Mouse (Mus musculus) ES-E14 (cell line): ENCODE data around the gene Npas3. TPM values are rescaled to one million over a fixed set of nuclear protein-coding genes. Genes with fewer than 3 reads are reported as not detected.

Experiments
- DNase-seq: peaks from one replicate; pipeline ENCODE4 v3.0.0-alpha.2; 2013; ENCODE audit warnings: low read depth, low spot score
- H3K27ac ChIP-seq: 2 replicates; pipeline ENCODE4 v1.5.1; 2012; ENCODE audit warnings: low read depth, mild to moderate bottlenecking, low read length, moderate library complexity, mixed read lengths; ENCODE audit not compliant: poor library complexity, insufficient read depth, severe bottlenecking
- H3K36me3 ChIP-seq: 2 replicates; pipeline ENCODE4 v1.6.1; 2012; ENCODE audit warnings: mild to moderate bottlenecking, low read length, moderate library complexity, mixed read lengths; ENCODE audit not compliant: control insufficient read depth, poor library complexity, insufficient read depth, severe bottlenecking
- H3K4me1 ChIP-seq, 2 experiments: fragments of 150-350 bp in 1 of 2; sonication (generic) in 1 of 2; 2 replicates each; pipeline ENCODE4 v1.6.1; 2012; ENCODE audit warnings: low read length in 2 of 2, mild to moderate bottlenecking in 1 of 2, mixed read lengths in 1 of 2; ENCODE audit not compliant: control insufficient read depth in 2 of 2, insufficient read depth in 2 of 2, poor library complexity in 1 of 2
- H3K4me3 ChIP-seq, 2 experiments: fragments of 150-350 bp in 1 of 2; sonication (generic) in 1 of 2; 2 replicates each; pipeline ENCODE4 v1.5.1; 2012; ENCODE audit warnings: low read length in 2 of 2, low read depth in 1 of 2, mild to moderate bottlenecking in 1 of 2, mixed read lengths in 1 of 2; ENCODE audit not compliant: insufficient read depth in 1 of 2, poor library complexity in 1 of 2, severe bottlenecking in 1 of 2
- H3K9ac ChIP-seq: 2 replicates; pipeline ENCODE4 v1.6.1; 2012; ENCODE audit warnings: low read depth, mild to moderate bottlenecking, low read length, mixed read lengths; ENCODE audit not compliant: poor library complexity, insufficient read depth, severe bottlenecking
- H3K9me3 ChIP-seq: fragments of 150-350 bp; sonication (generic); 2 replicates; pipeline ENCODE4 v1.6.1; 2012; ENCODE audit warnings: low read depth, mild to moderate bottlenecking, low read length; ENCODE audit not compliant: control insufficient read depth, insufficient read depth
- CHD2 ChIP-seq: IDR thresholded peaks from 2 replicates; pipeline ENCODE4 v1.6.1; 2014; ENCODE audit warnings: mild to moderate bottlenecking, low read depth, low read length, inconsistent platforms
- HCFC1 ChIP-seq: IDR thresholded peaks from 2 replicates; pipeline ENCODE4 v1.6.1; 2012; ENCODE audit warnings: low read length, inconsistent platforms, borderline replicate concordance; ENCODE audit not compliant: insufficient read depth
- MAFK ChIP-seq: IDR thresholded peaks from 2 replicates; pipeline ENCODE4 v1.6.1; 2014; ENCODE audit warnings: mild to moderate bottlenecking, low read depth, low read length, inconsistent platforms; ENCODE audit not compliant: insufficient read depth
- ZC3H11A ChIP-seq: IDR thresholded peaks from 2 replicates; pipeline ENCODE4 v1.6.1; 2012; ENCODE audit warnings: low read depth, mild to moderate bottlenecking, inconsistent platforms, low read length, borderline replicate concordance
- ZNF384 ChIP-seq: IDR thresholded peaks from 2 replicates; pipeline ENCODE4 v1.6.1; 2012; ENCODE audit warnings: low read depth, low read length, inconsistent platforms
- in situ Hi-C, 2 experiments: fragments of 600-800 bp; cut with MboI; formaldehyde crosslinking; loops; one replicate each; pipeline ENCODE4 v1.15.1; 2025; ENCODE audit warnings: low sequenced_read_pairs in 2 of 2, inconsistent platforms in 1 of 2; ENCODE audit not compliant: unreplicated experiment in 2 of 2
- total RNA-seq: library from RNA; depleted of rRNA; stranded (reverse); fragments of 300-350 nt; gene quantifications from 2 replicates; pipeline ENCODE4 v1.2.3, GENCODE M21; 2012

Gene Npas3
- total RNA-seq, 1 experiment = 1.2 TPM

DNA sequence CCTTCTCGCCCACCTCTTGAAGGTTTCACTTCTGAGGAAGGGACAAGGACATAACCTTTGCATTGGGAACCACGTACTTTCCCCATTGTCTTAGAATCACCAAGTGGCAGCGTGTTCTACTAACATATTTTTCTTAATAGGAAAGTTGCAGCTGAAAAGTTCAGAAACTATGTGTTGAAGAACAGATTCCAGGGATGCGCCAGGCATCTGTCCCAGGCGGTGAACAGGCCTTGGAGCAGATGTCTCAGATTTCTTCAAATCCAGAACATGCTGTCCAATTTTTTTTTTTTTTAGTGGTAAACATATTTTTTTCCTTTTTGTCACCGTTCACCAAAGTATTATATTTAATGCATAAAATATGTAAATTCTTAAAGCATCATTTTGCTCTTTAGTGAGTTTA, 553.4 kb downstream of the Npas3 start:
- Histone ChIP-seq H3K9ac (no peak overlapping the region), H3K27ac (no peak overlapping the region), H3K4me3 (no peak overlapping the region), H3K4me1 (no peaks in the 10 kb centered on the region), H3K36me3 (no peaks in the 10 kb centered on the region), H3K9me3 (no peaks in the 10 kb centered on the region)
- no peak for TF ChIP-seq ZC3H11A
- no peak for TF ChIP-seq MAFK
- no peak for TF ChIP-seq ZNF384
- TF ChIP-seq CHD2 = no peak
- no peak for TF ChIP-seq HCFC1
- no peak for DNase-seq
- in situ Hi-C loops = no loop called here

DNA sequence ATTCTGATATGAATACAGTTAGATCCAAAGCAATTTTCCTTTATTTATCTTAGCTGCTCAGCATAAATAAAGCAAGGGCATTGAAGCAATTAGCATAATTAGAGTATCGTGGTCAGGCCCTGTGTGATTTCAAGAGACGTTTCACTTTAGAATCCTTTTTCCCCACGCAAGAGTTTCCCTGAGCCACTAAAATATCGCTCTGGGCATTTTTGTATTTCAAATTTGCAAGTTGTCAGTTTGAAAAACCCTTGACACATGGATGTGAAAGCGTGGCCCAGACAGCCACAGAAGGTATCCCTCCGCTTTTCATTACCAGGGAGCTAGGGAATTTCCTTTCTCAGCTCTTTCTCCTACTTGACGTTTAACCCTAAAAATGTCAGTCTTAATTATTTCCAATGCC, 553.9 kb downstream of the Npas3 start:
- H3K9ac ChIP-seq = no peak overlapping the region
- H3K27ac ChIP-seq = no peak overlapping the region
- DNase-seq = no peak
- no peak for TF ChIP-seq MAFK
- no peak for TF ChIP-seq ZC3H11A
- TF ChIP-seq HCFC1 = no peak
- TF ChIP-seq ZNF384 = no peak
- TF ChIP-seq CHD2 = no peak
- no peaks in the 10 kb centered on the region for H3K9me3 ChIP-seq
- H3K4me1 ChIP-seq = no peaks in the 10 kb centered on the region
- in situ Hi-C loops = no loop called here
- H3K36me3 ChIP-seq = no peaks in the 10 kb centered on the region
- H3K4me3 ChIP-seq = no peak overlapping the region

DNA sequence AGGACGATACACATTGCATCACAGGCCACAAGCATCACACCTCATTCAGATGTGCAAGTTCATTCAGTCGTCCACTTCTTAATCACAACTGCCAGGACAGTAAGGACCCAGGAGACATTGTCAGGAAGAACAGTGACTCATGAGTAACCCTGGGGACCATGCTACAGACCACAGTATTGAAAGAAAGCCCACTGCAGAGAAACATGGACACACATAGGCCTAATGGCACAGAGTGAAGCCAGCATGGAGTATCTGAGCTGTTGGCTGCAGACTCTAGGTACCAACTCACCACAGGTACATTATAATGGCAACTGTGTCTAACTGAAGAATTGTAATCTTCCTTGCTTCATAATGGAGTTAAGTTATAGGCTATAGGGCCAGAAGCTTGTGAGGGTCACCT, 561.6 kb downstream of the Npas3 start:
- Histone ChIP-seq H3K4me3 (no peak overlapping the region), H3K4me1 (no peaks in the 10 kb centered on the region), H3K36me3 (no peaks in the 10 kb centered on the region), H3K9ac (no peak overlapping the region), H3K27ac (no peak overlapping the region), H3K9me3 (no peaks in the 10 kb centered on the region)
- in situ Hi-C loops = loop anchor here in 1 of 2 experiments (10.0 kb wide), 1 partner anchor 65 kb away; no protein-coding TSS in a partner anchor
- DNase-seq = no peak
- TF ChIP-seq MAFK (no peak), ZC3H11A (no peak), ZNF384 (no peak), HCFC1 (no peak), CHD2 (no peak)

DNA sequence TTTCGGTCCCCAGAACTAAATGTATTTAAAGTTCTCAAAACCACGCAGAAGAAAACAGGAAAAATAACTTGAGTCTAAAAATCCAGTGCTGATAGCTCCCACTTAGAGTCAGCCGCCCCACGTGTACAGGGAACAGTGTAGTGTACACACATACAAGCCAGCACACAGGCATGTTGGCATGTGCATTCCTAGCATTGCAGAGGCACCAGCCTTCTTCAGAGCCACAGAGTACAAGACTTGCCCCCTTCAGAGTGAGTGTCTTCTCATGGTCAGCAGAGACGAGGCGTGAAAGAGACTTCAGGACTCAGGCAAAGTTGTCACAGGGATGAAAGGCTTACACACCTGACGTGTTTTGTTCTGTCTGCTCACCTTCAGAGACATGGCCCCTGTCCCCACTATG, 565.8 kb downstream of the Npas3 start:
- in situ Hi-C loops = loop anchor here in 1 of 2 experiments (10.0 kb wide), 1 partner anchor 61 kb away; no protein-coding TSS in a partner anchor
- Histone ChIP-seq H3K9me3 (no peaks in the 10 kb centered on the region), H3K27ac (no peak overlapping the region), H3K9ac (no peak overlapping the region), H3K4me1 (no peaks in the 10 kb centered on the region), H3K4me3 (no peak overlapping the region), H3K36me3 (no peaks in the 10 kb centered on the region)
- no peak for TF ChIP-seq MAFK
- no peak for TF ChIP-seq CHD2
- no peak for DNase-seq

DNA sequence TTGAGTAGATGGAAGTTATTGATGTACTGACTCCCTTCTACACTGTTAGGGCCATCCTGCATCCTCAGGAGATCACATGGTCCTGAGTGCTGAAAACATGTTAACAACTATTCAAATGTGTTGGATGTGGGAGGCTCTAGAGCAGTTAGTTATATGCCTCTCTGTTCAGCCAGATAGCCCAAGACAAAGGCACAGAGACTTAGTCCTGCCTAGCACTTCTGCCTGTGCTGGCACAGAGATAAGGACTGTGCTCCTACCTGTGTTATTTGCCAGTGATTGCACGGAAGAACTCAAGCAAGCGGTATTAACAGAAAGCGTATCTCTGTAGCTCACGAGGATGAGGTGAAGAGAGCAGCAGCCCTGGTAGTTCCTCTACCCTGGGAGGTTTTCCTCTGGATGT, 571.5 kb downstream of the Npas3 start:
- H3K36me3 ChIP-seq = no peaks in the 10 kb centered on the region
- H3K4me3 ChIP-seq = no peak overlapping the region
- no peaks in the 10 kb centered on the region for H3K9me3 ChIP-seq
- no peak for DNase-seq
- in situ Hi-C loops = loop anchor here in 1 of 2 experiments (10.0 kb wide), 1 partner anchor 55 kb away; no protein-coding TSS in a partner anchor
- H3K27ac ChIP-seq = no peak overlapping the region
- H3K9ac ChIP-seq = no peak overlapping the region
- TF ChIP-seq CHD2 (no peak), ZC3H11A (no peak), HCFC1 (no peak), ZNF384 (no peak), MAFK (no peak)
- H3K4me1 ChIP-seq = no peaks in the 10 kb centered on the region
